Mouse (Mus musculus) cortical plate, adult 2 months (tissue): ENCODE measurements around the gene Smc3. TPM values are rescaled to one million over a fixed set of nuclear protein-coding genes. Genes with fewer than 3 reads are reported as not detected.

ENCODE experiments used
- H3K27ac ChIP-seq: fragments of 200-500 bp; 2 replicates; pipeline ENCODE4 v1.5.1; 2012; ENCODE audit warnings: low read length, control low read depth, inconsistent platforms; ENCODE audit not compliant: insufficient read depth
- H3K4me1 ChIP-seq: fragments of 200-500 bp; 2 replicates; pipeline ENCODE4 v1.6.1; 2011; ENCODE audit warnings: low read length; ENCODE audit not compliant: control insufficient read depth, insufficient read depth
- H3K4me3 ChIP-seq: fragments of 200-500 bp; 2 replicates; pipeline ENCODE4 v1.5.1; 2011; ENCODE audit warnings: mild to moderate bottlenecking, low read length, control low read depth; ENCODE audit not compliant: insufficient read depth
- CTCF ChIP-seq: fragments of 200-500 bp; IDR thresholded peaks from 2 replicates; pipeline ENCODE4 v1.5.1; 2011; ENCODE audit warnings: mild to moderate bottlenecking, control low read depth, low read length; ENCODE audit not compliant: insufficient read depth; ENCODE audit errors: extremely low read depth
- POLR2A ChIP-seq: fragments of 200-500 bp; IDR thresholded peaks from 2 replicates; pipeline ENCODE4 v1.6.1; 2011; ENCODE audit warnings: mild to moderate bottlenecking, low read length, control low read depth; ENCODE audit not compliant: insufficient read depth; ENCODE audit errors: extremely low read depth
- polyA plus RNA-seq: library from polyadenylated mRNA; depleted of rRNA; stranded (reverse); fragments of >200 nt; gene quantifications from 2 replicates; pipeline ENCODE4 v1.2.3, GENCODE M21; 2012

The Smc3 gene
- polyA plus RNA-seq, 1 experiment: 21.6 TPM

GRCm38 (mm10) chr19:53664831-53665230 is 64.6 kb downstream of the Smc3 start:
- no peak for TF ChIP-seq POLR2A
- no peak for TF ChIP-seq CTCF
- 0 out of 2 replicates have a peak, but pooled peaks cover 3% of the 10 kb centered on the region for H3K4me1 ChIP-seq

GRCm38 (mm10) chr19:53665391-53665790 is 65.2 kb downstream of the Smc3 start:
- TF ChIP-seq CTCF (no peak), POLR2A (no peak)
- no peak overlapping the region for H3K27ac ChIP-seq
- no peak overlapping the region for H3K4me3 ChIP-seq
- H3K4me1 ChIP-seq: 0 out of 2 replicates have a peak, but pooled peaks cover 3% of the 10 kb centered on the region

More at GRCm38 (mm10) chr19:53664831-53665230, 64.6 kb downstream of the Smc3 start:
- no peak overlapping the region for H3K27ac ChIP-seq
- no peak overlapping the region for H3K4me3 ChIP-seq

- H3K4me3 ChIP-seq: no peak overlapping the region
- no peak for TF ChIP-seq CTCF
- TF ChIP-seq POLR2A: no peak
These were observed 66.5 kb downstream of the Smc3 start for GRCm38 (mm10) chr19:53666708-53667107.

GRCm38 (mm10) chr19:53668821-53669220 is 68.6 kb downstream of the Smc3 start:
- H3K4me3 ChIP-seq: no peak overlapping the region
- H3K27ac ChIP-seq: no peak overlapping the region
- no peak for TF ChIP-seq POLR2A
- no peak for TF ChIP-seq CTCF
- no peaks in the 10 kb centered on the region for H3K4me1 ChIP-seq

More at GRCm38 (mm10) chr19:53666708-53667107, 66.5 kb downstream of the Smc3 start:
- no peak overlapping the region for H3K27ac ChIP-seq
- 0 out of 2 replicates have a peak, but pooled peaks cover 3% of the 10 kb centered on the region for H3K4me1 ChIP-seq

GRCm38 (mm10) chr19:53670625-53671141 is 70.5 kb downstream of the Smc3 start:
- no peak for TF ChIP-seq POLR2A
- no peak for TF ChIP-seq CTCF
- peaks cover 2% of the 10 kb centered on the region; the same call in 1 of the 2 replicates for H3K4me1 ChIP-seq
- H3K4me3 ChIP-seq: no peak overlapping the region
- H3K27ac ChIP-seq: no peak overlapping the region

GRCm38 (mm10) chr19:53671432-53671831 is 71.2 kb downstream of the Smc3 start:
- Histone ChIP-seq H3K4me3 (no peak overlapping the region), H3K27ac (no peak overlapping the region), H3K4me1 (peaks cover 2% of the 10 kb centered on the region; the same call in 1 of the 2 replicates)
- TF ChIP-seq CTCF: no peak

- TF ChIP-seq CTCF (no peak), POLR2A (no peak)
- Histone ChIP-seq H3K4me3 (no peak overlapping the region), H3K4me1 (peaks cover 2% of the 10 kb centered on the region; the same call in 1 of the 2 replicates), H3K27ac (no peak overlapping the region)
These were observed 74.1 kb downstream of the Smc3 start for GRCm38 (mm10) chr19:53674131-53674925.

- H3K27ac ChIP-seq: no peak overlapping the region
- peak overlapping the region; percentile 40; the same call in 1 of the 2 replicates for H3K4me3 ChIP-seq
- TF ChIP-seq POLR2A: no peak
- no peak for TF ChIP-seq CTCF
- peaks cover 2% of the 10 kb centered on the region; the same call in 1 of the 2 replicates for H3K4me1 ChIP-seq
These were observed 76.0 kb downstream of the Smc3 start for GRCm38 (mm10) chr19:53676228-53676627.

- no peak for TF ChIP-seq POLR2A
- no peak for TF ChIP-seq CTCF
- Histone ChIP-seq H3K4me3 (peak within 1 kb of the TSS; percentile 40), H3K27ac (no peak within 1 kb of the TSS), H3K4me1 (peaks cover 2% of the 10 kb centered on the region; the same call in 1 of the 2 replicates)
These were observed 76.8 kb downstream of the Smc3 start, which contains the start of gene Rbm20 for GRCm38 (mm10) chr19:53676718-53677634. Gene Rbm20 (plus strand): TSS chr19:53677306.
